Mouse (Mus musculus): ENCODE data around the gene Gm20503.
A peak's percentile ranks its signal among the peaks of the same experiment; 100 is the strongest.

Gene Gm20503

DNA sequence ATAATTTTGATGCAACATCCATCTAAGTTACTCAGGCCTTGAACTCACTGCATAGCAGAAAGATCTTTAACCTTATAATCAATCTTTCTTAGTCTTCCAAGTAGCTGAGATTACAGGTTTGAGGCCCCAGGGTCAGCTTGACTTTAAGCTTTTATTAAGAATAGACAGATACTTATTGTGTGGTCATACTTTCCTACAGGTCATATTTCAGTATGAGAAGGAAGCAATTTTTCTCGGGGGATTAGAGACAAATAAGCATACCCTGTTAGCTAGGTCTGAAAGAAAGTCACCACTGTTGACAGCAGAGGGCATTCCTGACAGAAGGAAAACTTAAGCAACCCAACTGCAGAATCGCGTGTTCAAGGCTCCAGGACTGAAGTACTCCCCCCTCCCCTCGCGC lies 5.0 kb downstream of the Gm20503 start:
- no peak for DNase-seq

DNA sequence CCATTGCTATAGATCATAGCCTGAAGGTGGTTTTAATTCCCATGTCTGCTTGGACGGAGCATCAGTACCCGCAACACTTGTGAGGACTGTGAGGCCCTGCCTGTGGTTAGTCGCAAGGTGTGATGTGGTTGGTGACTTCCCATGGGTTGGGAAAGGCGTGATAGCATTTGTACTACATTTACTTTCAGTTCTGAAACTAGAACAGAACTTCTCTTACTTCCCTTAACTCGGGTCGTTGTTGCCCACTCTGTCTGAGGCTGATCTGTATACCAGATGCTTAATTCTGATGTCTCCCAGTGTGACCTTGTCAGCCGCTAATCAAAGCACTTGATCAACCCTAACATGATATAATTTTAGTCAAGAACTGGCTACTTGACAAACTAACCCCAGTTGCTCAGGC lies 6.2 kb downstream of the Gm20503 start:
- DNase-seq = no peak

DNA sequence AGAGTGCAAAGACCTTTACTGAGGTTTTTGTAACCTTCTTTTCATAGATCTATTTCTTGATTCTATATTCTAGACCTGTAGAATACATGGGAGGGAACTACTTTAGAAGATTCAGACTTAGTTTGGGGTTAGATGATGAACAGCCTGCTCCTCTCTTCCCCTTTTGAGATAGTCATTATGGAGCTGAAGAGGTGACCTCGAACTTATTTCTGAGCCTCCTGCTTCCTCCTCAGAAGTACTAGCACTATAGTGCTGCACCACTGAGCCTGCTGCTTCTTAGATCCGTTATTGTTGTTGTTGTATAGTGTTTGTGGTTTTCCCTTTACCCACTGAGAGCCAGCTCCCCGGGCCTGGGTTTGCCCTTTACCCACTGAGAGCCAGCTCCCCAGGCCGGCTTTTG lies 6.7 kb downstream of the Gm20503 start:
- DNase-seq = no peak

DNA sequence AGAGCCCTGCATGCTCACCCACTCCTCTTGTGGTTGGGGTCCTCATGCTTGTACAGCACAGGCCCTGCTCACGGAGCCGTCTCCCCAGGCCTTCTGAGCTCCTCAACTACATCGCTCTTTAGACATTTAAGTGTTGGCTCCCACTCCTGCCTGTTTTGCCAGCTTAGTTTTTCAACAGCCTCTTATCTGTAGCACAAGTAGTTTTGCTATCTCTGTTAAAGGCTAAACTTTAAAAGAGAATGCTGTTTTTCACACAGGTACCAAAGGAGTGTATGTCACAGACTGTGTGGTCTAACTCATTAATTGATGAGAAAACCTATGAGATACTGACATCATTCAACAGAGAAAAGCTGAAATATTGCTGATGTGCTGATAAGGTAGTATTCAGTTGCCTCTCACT lies 8.4 kb downstream of the Gm20503 start:
- DNase-seq = no peak

DNA sequence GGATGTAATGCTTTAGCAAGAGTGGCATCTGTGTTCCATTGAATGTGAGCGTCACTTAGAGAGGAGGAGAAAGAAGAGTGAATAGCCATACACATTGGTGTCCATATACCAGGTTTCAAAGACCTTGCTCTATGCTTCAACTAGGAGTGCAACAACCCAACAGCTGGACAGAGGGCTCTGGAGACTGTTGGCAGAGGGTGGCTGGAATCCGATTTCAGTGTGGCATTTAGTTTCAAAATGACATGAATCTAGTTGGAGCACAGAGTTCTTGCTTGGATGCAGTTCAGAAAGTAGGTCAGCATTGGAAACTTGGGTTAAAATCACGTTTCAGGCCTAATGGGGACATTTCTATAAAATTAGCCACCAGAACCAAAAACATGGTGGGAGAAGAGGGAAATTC lies 12.2 kb downstream of the Gm20503 start:
- no peak for DNase-seq

DNA sequence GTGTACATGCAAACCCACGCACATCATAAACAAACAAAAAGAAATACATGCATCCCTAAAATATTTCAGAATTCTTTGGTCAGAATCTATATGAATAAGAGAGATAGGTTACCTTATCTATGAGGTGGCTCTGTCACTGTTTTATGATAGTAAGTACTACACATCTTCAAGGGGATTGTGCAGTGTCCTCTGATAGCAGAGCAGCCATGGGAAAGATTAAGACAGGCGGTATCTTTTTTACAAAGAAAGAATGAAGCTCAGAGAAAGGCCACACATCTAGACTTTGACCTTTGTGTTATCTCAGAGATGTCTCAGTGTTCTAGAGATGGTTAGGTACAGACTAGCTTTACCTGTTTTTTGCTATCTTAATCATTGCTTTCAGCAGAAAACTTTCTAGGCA lies 13.9 kb downstream of the Gm20503 start:
- no peak for DNase-seq

DNA sequence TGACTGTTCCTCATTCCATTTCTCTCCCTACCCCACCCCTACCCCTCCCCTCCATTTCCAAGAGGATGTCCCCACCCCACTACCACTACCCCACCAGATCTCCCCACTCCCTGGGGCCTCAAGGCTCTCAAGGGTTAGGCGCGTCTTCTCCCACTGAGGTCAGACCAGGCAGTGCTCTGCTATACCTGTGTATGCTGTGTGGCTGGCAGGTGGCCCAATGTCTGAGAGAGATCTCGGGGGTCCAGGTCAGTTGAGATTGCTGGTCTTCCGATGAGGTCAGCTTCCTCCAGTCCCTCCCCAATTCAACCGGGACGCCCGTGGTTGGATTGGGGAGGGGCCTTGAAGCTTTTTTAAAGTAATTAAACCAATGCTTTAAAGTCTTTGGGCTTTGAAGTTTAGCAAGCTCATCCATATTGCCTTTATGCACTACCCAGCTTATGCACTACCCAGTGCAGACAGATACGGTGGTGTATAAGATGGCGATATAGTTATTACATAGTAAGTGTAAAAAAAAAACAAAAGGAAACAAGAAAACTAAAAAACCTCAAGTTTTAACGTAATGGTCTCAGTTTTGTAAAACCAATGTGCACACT lies 31.4 kb downstream of the Gm20503 start:
- DNase-seq = no peak

DNA sequence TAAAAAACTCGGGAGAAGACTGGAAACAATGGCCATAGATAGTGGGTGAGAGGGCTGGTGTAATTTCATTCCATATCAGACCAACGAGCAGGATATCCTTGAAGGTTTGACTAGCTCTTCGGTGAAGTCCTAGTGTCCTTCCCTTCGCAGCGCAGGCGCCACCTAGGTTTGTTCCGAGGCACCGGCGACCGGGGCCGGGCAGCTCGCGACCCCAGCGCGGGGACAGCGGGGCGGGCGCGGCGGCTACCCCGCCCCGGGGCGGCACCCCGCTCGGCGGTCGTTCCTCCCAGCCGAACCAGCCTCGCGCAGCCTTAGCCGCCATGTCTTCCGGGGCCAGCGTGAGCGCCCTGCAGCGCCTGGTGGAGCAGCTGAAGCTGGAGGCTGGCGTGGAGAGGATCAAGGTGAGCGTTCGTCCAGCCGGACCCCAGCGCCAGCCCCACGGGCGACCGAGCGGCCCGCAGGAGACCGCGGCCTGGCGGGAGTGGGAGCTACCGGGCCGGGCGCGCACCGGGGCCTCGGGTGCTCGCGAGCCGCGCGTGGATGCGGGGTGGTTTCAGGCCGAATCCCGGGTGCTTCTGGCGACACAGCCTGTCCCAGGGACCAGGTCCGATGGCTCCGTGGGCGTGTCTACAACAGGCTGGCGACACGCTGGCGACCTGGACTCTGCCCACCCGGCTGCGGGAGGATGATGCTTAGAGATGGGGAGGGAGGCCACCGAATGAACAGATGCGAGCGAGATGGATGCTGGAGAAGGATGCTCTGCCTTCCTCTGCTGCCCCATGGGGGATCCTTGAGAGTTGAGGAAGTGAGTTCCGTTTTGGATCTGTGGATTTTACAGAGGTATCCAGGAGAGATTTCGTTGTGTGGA lies 32.1 kb downstream of the Gm20503 start, which contains the start of gene Gng10:
Gene Gng10 (plus strand): TSS at position 171 of the 868 bp plus-strand sequence.
- peak; percentile 69 for DNase-seq

DNA sequence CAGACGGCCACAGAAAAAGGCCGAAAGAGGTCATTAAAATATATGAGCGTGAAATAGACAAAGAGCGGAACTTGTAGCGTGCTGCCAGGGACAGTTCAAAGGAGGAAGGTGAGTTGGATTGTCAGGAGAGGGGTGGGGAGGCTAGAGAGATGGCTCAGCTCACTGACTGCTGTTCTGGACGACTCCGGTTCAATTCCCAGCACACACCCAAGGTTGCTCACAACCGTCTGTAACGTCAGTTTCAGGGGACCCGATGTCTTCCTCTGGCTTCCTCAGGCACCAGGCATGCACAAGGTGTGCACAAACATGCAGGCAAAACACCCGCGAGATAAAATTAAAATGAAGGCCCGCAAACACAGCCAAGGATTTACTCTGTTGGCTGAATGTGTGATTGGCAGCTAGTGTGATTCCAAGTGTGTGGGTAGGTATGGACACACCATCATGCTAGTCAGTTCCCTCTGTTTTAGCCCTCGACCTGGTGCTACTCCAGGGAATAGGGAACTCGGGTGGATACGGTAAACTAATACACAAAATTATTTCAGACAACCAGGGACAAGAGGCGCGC lies 32.9 kb downstream of the Gm20503 start:
- DNase-seq = no peak

DNA sequence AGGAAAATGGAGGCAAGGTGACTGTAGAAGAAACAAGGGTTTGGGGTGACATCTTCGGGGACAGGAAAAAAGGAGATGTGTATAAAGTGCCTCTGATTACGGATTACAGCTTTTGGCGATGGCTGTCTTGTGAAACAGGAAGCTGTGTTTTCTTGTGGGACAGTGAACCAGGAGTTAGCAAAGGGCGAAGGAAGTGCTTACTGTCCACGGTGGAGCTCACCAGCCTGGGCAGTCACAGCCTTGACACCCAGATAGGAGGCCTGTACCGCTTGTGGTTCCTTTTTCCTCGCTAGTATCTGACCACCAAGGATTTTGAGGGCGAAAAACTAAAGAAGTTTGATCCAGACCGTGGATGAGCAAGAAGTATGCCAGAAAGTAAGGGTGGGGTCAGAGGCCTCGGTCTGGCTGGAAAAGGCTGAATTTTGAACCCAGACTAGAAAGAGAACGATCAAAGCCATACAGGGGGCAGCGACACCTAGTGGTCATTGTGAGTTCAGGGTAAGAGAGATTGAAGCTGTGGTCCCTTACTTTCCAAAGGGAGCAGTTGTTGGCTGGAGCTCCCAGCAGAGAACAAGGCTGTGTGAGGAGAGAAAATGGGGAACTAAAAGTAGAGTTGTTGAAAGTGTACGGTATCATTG lies 33.6 kb downstream of the Gm20503 start:
- DNase-seq = peak; percentile 81

DNA sequence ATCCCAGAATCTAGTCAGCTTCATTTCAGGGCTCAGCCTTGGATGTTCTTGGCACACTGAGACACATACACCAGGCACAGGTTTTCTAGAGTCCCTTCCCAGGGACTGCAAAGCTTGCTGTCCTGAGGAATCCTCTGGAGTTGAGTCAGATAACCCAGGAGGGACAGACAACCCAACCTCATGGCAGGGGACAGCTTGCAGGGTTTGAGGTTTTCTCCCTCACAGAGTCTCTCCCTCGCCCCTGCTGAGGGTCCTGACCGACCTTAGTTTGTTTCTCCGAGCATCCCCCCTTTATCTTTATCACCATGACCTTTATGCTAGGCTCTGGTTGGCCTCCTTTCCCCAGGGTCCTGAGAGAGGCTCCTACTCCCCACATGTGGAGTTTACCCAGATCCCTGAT lies 34.5 kb downstream of the Gm20503 start:
- DNase-seq = no peak

DNA sequence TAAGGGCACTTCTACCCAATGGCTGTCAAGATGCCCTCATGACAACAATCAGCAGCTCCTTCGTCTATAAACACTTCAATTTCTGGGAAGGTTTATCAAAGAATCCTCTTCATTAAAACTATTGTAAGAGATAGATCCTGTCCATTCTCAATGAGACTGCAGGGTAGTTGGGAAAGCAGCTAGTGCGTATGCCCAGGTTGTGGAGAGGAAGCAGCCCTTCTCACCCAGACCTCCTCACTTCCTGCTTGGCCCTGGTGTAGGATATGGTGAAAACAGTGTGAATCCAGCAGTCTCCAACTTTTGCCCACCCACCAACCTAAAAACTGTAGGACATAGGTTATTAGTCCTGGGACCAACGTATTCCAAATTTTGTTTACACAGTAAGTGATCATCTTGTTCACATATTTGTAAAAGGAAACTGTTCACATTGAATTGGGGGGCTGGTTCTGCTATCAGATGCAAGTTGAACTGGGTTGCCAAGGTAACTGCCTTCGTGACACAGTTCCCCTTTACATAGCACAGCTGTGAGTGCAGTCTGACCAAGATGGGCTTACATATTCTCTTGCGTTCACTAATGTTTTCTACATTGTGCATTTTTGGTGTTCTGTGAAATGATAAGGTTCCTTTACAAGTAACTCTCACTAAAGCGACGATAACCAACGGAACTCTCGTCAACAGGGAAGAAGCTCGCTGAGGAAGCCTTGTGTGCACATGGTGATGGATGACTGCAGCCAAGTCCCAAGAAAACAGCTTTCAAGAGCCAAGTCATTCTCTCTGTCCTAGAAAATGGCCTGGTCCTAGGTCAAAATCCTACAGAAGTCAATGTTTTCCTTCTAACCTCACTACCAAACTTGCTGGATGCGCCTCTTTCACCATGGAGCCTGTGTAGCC lies 37.6 kb downstream of the Gm20503 start:
- DNase-seq = no peak

DNA sequence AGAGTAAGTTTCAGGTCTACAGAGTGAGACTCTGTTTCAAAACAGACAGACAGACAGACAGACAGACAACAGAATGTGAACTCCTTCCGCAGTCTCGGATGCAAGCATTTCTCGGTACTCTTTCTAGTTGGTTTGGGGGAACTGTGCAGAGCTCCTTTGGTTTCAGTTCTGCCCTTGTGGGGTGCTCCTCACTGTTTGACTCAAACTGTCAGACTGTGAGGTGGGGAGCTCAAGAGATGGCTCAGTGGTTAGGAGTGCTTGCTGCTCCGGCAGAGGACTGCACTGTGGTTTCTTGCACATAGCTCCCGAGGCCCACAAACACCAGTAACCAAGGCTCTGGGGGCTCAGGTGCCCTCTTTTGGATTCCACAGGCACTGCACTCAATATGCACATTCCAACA lies 40.1 kb downstream of the Gm20503 start:
- no peak for DNase-seq

DNA sequence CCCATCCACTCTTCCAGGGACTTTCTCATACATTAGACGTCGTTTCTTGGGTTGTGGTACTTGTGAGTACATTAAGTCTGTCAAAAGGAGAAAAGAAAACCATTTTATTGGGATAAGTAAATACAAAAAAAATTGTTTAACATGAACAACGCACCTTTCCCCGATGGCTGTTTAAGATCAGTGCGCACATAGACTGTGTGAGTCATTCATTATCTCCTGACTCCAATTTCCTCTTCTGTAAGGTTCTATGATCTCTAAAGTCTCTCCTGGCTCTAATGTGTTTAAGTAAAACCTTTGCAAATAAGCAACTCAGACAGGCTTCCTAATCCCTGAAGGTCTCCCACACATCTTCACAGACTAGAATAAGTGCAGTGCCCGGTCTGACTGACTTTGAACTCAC lies 40.9 kb downstream of the Gm20503 start:
- no peak for DNase-seq

DNA sequence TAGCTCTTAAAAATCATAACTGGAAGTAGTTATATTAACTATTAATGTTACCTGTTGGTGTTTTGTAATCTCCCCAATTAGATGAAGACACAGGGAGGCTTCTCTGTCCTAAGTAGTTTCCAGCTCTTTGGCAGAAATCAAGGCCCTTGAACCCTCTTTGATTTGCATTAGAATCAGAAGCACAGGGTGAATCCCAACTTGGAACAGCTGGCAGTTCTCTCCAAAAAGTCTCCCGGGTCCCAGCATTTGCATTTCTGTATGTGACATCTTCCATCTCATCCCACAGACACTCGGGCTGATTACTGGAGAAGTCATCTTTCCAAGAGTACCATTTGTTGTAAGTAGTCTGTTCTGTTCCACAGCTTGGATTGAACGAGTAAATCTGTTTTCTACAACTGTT lies 44.2 kb downstream of the Gm20503 start:
- no peak for DNase-seq

DNA sequence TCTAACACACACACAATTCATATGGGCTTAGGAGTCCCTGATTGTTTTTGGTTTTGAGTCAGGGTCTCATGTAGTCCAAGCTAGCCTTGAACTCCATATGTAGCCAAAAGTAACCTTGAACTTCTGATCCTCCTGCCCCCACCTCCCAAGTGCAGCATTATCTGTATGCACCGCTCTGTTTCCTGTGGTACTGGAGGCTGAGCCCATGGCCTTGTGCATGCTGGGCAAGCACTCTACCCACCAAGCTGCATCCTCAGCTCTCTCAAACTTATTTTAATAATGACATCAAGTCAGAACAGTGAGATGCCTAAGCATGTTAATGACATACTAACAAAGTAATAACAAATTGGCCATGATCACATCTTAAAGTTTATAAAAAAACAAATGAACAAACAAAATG lies 48.1 kb downstream of the Gm20503 start:
- no peak for DNase-seq

DNA sequence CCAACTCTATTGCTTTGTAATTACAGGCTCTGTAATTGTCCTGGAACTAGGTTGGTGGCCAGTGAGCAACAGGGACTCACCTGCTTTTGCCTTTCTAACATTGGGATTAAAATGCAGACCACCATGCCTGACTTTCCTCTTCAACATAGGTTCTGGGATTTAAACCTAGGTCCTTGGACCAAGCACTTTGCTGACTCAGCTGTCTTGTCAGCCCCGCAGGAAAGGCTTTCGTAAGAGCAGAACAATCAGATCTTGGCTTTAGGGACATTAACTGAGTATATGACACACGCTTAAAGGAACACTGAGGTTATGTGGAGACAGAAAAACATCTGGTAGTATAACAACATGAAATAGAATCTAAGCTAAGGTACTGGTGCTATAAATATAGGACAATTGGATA lies 54.9 kb downstream of the Gm20503 start:
- DNase-seq = no peak

DNA sequence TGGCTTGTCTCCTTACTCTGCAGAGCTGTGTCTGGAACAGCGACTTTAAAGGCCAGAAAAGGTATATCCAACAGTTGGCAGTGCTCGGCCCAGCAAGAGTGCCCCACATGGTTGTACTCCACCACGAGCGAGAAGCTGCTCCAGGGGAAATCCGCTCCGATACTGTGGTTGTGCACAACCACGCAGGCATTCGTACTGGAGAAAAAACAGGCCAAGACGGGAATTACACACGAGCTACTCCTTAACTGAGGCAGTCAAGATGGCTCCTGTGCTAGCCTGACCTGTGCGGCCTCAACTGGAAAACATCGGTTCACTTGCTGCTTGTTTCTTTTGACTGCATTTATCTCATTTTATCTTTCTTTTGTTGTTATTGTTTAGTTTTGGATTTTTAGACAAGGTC lies 59.5 kb downstream of the Gm20503 start:
- no peak for DNase-seq

DNA sequence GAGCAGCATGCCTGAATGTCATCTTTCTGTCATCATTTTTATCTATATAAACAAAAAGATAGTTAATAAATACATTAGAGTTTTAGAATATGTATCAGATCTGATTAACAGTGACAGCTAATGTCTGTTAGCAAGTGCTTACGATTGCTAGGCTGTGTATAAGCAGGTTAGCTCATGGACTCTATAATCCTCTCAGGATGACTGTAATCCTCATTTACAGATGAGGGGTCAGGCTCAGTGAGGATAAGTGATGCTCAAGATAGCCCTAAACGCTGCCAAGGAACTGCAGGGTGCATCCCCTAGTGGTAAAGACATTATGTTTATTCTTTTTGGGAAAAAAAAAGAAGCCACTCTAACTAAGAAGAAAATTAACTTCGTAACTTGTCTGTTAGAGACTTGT lies 66.3 kb downstream of the Gm20503 start:
- DNase-seq = no peak

DNA sequence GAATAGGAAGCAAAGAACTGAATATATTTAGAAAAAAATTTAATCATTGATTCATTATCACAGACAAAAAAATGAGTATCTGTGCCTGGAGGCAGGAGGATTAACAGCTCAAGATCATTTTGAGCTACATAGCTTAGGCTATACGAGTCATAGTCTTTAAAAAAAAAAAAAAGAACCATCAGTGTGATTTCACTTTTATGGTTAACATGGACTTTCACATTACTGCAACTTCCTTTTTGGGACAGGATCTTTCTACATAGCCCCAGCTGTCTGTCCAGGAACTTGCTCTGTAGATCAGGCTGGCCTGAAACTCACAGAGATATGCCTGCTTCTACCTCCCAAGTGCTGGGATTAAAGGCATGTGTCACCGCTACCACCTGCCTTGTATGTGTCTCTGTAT lies 80.4 kb downstream of the Gm20503 start:
- DNase-seq = no peak

DNA sequence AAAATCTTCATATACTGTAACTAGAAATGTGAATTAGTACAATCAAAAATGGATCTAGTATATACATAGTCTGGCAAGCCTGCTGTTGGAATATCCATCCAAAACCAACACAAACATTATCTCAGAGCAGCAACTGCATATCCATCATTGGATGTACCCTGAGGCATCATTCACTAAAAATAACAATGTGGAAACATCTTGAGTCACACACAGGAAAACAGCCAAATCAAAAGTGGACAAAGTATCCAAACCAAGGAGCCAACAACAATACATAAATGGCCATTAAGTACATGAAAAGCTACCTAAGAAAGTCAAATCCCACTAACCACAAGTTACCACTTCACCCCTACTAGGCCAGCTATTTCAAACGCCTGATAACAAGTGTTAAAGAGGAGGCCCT lies 86.4 kb downstream of the Gm20503 start:
- no peak for DNase-seq

Measured in liver (tissue).